Mouse (Mus musculus): ENCODE data around the gene Ttyh1. TPM values are rescaled to one million over a fixed set of nuclear protein-coding genes. Genes with fewer than 3 reads are reported as not detected.
"Not testable (repeated sequence)": the region's sequence is repeated elsewhere in the genome, so short reads cannot be mapped to it uniquely, and the experiment has no call there.

The Ttyh1 gene
- polyA plus RNA-seq, 1 experiment from 2014 or later, result 0.96 TPM

GRCm38 (mm10) chr7:4143506-4143905, 24.3 kb downstream of the Ttyh1 start:
- DNase-seq (ENCODE audit: low spot score), result no peak

GRCm38 (mm10) chr7:4144046-4144445, 24.8 kb downstream of the Ttyh1 start:
- no peak for DNase-seq (ENCODE audit: low spot score)

- DNase-seq (ENCODE audit: low spot score), result no peak
Measured at GRCm38 (mm10) chr7:4144766-4145551, 25.8 kb downstream of the Ttyh1 start.

- DNase-seq (ENCODE audit: low spot score), result peak; percentile 56
Measured at GRCm38 (mm10) chr7:4145552-4146190, 26.5 kb downstream of the Ttyh1 start.

- no peak for DNase-seq (ENCODE audit: low spot score)
Measured at GRCm38 (mm10) chr7:4146241-4147180, 27.3 kb downstream of the Ttyh1 start.

GRCm38 (mm10) chr7:4147371-4147770, 28.2 kb downstream of the Ttyh1 start:
- no peak for DNase-seq (ENCODE audit: low spot score)

GRCm38 (mm10) chr7:4147836-4148235, 28.6 kb downstream of the Ttyh1 start:
- no peak for DNase-seq (ENCODE audit: low spot score)

- no peak for DNase-seq (ENCODE audit: low spot score)
Measured at GRCm38 (mm10) chr7:4148341-4149208, 29.4 kb downstream of the Ttyh1 start.

GRCm38 (mm10) chr7:4149209-4150054, 30.2 kb downstream of the Ttyh1 start:
- peak; percentile 74 for DNase-seq (ENCODE audit: low spot score)

GRCm38 (mm10) chr7:4150059-4150541, 30.9 kb downstream of the Ttyh1 start, which contains the start of gene Leng9:
Gene Leng9, minus strand, starts transcription at chr7:4150374.
- DNase-seq (ENCODE audit: low spot score), result no peak

GRCm38 (mm10) chr7:4150811-4151221, 31.6 kb downstream of the Ttyh1 start:
- DNase-seq (ENCODE audit: low spot score), result peak; percentile 13

GRCm38 (mm10) chr7:4151241-4151640, 32.0 kb downstream of the Ttyh1 start:
- no peak for DNase-seq (ENCODE audit: low spot score)

- DNase-seq (ENCODE audit: low spot score), result no peak
Measured at GRCm38 (mm10) chr7:4154356-4154755, 35.1 kb downstream of the Ttyh1 start.

GRCm38 (mm10) chr7:4154976-4155375, 35.8 kb downstream of the Ttyh1 start:
- no peak for DNase-seq (ENCODE audit: low spot score)

GRCm38 (mm10) chr7:4161596-4161995, 42.4 kb downstream of the Ttyh1 start:
- not testable (repeated sequence) for DNase-seq (ENCODE audit: low spot score)

GRCm38 (mm10) chr7:4163571-4164072, 44.4 kb downstream of the Ttyh1 start:
- DNase-seq (ENCODE audit: low spot score), result no peak

GRCm38 (mm10) chr7:4164090-4164910, 45.1 kb downstream of the Ttyh1 start, which contains the start of gene Cdc42ep5:
Gene Cdc42ep5, minus strand, starts transcription at chr7:4164860.
- no peak for DNase-seq (ENCODE audit: low spot score)

- DNase-seq (ENCODE audit: low spot score), result no peak
Measured at GRCm38 (mm10) chr7:4165286-4165685, 46.1 kb downstream of the Ttyh1 start.

Measured in thymus, postnatal 0 days (tissue).